Mouse (Mus musculus) cerebellum, postnatal 14 days (tissue): Measurements from ENCODE around the gene Gm38431.
A peak's percentile ranks its signal among the peaks of the same experiment; 100 is the strongest.
"Not testable (repeated sequence)": the region's sequence is repeated elsewhere in the genome, so short reads cannot be mapped to it uniquely, and the experiment has no call there.

Experiments used
- DNase-seq, 2 experiments: peaks; one replicate each; pipeline ENCODE4 v3.0.0; 2021; ENCODE audit warnings: mixed read lengths in 2 of 2

Gm38431 gene

DNA sequence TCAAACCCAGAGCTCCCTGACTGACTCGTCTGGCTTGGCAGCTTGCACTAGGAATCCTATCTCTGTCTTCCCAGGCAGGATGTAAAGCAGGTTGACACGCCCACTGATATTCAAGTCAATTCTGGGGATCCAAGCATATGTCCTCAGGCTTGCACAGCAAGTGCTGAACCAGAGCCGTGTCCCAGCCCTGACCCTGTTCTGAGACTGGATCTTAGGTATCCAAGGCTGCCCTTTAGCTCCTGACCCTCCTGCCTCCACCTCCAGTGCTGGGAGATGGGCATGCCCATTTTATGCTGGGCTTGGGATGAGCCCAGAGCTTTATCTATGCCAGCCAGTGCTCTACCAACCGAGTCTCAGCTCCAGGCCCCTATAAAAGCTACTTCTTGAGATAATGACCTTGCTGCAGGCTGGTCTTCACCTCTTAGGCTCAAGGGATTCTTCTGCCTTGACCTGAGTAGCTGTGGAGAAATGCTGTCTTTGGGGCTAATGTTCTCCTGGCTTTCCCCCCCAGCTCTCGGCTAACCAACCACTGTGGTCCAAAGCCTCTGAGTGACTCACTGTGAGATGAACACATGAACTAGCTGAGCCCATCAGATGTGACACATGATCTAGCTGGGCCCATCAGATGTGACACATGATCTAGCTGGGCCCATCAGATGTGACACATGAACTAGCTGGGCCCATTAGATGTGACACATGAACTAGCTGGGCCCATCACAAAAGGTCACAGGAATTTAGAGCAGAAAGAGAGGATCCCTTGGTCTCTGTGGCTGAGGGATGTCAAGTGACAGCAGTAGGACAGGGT, 14.2 kb upstream of the Gm38431 start:
- DNase-seq = no peak

DNA sequence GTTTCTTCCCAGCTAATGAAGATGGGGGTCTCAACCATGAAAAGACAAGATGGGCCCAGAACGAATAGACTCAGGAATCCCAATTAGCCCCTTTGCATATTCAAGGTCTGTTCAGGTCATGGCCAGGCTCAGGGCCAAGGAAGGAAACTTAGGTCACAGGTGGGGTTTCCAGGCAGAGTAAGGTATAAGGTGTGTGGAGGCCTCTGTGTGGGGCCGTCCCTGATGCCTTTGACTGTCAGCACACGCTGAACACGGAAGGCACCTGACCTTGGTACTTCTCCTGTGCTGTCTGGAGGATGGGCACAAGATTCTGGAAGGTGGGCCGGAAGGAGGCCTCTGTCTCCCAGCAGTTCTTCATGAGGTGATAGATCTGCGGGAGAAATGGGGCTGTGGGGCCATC, 13.0 kb upstream of the Gm38431 start:
- DNase-seq = no peak

DNA sequence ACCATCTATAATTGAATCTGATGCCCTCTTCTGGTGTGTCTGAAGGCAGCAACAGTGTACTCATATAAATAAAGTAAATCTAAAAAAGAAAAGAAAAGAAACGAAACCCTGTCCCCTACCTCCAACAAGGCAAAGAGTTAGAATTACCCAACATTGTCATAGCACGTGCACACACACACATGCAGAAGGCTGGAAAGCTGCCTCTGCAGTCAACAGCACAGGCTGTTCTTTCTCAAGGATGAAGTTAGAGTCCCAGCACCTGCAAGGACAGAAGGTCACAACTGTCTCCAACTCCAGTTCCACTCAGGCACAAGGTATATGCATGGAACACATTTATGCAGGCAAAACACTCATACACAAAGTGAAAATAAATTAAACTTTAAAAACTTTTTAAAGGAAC, 10.3 kb upstream of the Gm38431 start:
- no peak for DNase-seq

DNA sequence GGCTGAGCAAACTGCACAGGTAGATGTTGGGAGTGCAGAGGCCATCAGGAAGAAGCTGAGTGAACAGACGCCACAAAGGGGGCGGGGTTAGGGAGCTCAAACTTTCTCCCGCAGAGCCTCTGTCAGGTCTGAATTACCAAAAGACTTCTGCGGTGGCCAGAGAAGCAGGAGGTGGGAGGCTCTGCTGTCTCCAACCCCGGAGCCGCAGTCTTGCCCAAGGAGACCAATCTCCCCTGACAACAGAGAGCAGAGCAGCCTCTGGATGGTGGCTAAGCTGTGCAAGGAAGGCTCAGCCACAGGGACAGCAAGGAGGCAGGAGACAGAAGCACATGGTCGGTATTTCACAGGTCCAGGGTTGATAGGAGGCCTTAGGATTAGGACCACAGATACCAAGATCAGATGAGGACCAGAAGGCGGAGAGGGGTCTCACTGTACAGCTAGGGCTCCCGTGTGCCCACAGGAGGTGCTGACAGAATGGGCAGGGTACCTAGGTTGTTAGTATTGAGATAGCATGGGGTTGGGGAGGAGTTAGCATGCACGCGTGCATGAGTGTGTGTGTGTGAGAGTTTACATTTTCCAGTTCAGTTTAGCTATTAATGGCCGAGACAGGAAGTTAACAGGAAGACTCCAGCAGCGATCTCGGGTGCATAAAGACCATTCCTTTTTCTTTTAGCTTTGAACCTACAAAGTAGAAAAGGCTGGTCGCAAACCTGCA, 8.8 kb upstream of the Gm38431 start:
- DNase-seq = no peak

DNA sequence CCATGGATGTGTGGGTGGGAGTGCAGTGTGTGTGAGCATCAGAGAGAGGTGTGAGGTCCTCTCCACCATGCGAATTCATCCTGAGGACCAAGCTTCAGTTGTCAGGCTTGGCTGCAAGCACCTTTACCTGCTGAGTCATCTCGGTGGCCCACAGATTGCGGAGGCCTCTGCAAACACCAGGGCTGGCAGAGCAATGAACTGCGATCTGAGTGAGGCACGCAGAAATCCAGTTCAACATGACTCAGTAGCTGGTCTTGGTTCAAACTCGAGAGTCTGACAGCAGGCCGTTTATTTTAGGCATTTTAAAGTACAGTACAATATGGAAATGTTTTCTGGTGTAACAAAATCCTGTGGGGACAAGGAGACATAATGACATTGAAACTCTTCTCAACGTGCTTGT, 6.0 kb upstream of the Gm38431 start:
- DNase-seq = no peak

DNA sequence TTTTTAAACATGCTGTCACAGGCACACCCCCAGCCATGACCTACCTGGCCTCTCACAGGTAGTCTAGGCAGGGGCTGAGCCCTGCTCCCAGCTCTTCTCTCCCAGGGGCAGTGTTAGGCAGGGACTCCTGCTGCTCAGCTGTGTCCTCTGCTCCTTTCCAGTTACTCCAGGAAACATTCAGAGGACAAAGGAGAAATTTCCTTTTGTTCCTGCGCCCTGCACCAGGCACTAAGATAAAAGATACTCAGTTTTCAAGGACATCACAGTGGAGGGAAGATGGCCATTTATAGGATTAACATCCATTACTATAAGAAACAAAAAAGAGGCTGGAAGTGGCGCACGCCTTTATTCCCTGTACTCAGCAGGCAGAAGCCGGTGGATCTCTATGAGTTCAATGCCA, 4.2 kb upstream of the Gm38431 start:
- no peak for DNase-seq

DNA sequence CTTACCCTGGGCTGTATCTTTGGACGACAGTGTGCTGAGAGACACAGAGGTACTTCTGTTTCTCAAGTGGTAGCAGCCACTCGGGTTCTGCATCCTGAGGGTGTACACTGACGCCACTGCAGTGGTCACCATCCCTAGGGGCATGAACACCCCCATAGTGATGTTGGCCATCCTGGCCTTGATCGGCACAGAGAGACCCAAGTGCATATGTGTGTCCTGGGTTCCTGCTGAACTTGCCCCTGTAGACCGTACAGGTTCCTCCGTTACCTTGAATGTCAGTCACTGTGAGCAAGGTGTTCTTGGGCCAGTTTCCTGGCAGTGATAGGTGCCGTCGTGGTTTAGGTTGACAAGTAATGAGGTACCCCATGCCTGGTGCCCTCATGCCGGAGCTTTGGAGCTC, 1.6 kb upstream of the Gm38431 start:
- no peak for DNase-seq

DNA sequence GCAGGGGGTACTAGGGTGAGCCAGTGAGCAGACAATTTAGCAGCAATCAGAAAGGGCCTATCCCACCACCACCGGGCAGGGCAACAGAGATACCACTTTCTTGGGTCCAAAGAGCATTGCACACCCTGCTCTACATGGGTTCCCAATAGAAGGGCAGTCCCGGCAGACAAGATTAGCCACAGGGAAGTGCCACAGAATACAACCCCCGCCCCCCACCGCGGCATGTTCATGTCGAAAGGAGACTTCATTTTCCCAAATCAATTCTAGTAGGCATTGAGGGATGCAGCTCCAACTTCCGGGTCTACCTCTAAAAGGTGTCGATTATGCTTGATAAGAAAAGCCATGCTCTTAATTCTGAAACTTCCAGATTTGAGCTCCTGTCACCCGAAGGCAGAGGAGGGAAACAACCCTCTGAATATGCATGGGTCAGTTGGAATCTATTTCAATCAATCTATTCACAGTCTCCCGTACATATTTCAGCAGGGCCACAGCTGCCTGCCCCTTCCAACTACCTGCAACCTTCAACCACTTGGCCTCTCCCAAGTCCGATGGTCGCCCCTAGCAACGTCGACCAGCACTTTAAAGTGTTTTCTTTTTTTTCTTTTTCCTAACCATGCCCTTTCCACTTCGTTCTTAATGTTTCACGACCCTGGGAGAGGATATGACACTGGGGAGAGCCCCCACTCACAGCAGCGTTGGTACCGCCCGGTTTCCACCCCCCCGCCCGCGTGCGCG, 658 bp downstream of the Gm38431 start:
- peak in 1 of 2 experiments; percentile 18 for DNase-seq

DNA sequence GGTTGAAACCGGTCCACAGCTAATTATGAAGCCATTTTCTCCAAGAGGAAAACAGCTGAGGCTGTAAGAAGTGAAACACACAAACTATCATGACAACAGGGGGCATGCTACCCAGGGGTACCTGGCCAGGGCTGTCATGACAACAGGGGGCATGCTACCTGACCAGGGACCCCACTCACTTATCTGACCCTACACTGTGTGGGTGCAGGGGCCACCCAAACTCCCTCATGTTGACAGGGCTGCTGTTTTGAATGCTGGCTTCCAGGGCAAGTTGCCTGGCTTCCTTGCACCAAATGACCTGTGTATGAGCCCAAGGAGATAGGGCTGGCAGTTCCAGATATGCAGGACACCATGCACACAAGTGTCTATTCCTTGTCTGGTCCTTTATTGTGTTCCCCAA, 1.3 kb downstream of the Gm38431 start:
- no peak for DNase-seq

DNA sequence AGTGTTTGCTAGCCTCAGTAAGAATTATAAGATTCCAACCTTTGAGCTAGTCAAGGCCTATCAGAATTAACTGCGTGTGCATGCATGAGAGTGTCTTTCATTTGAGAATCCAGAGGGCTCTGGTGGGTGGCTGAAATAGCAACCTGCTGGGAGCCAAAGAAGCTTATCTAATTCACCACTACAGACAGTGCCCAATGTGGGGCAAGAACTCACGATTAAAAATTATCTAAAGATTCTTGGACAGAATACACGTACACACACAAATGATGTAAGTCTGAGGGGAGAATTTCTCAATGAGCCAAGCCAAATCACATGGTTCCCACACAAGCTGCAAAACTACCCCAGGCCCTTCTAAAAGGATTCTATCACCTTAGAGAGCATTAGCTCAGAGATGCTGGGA, 8.5 kb downstream of the Gm38431 start:
- no peak for DNase-seq

DNA sequence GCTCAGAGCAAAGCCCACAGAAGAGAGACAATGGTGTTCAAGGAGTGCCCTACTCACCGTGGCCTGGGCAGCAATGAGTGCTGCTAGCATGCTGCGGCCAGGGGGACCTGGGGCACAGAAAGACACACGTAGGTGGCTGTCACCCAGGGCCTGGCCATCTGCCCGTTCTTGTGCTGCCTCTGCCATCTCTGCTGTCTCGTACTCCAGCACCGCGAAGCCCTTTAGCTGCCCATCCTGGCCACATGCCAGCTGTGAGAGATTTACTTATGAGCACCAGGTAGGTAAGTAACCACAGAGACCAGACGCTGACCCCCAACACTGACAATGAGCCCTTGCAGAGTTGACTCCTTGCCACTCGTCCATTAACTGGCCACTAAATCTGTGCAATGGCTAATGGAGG, 10.7 kb downstream of the Gm38431 start:
- DNase-seq = peak; percentile 27 to 44

DNA sequence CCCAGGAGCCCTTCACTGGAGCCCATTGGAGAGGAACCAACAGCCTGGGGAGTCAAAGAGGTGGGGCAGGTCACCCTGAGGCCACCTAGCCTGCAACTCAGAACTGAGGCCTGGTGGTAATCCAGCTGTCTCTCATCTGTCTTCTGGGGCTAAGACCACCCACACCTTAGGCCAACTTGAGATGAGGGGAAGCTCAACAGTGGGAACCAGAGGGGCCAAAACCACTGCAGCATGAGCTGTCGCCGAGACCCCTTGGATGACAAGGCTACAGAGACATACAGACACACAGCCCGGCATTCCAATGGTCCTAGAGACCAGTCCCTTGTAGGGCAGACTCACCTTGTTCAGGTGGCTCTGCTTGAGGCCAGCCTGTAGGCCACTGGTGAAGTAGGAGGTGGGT, 16.2 kb downstream of the Gm38431 start:
- DNase-seq = no peak

DNA sequence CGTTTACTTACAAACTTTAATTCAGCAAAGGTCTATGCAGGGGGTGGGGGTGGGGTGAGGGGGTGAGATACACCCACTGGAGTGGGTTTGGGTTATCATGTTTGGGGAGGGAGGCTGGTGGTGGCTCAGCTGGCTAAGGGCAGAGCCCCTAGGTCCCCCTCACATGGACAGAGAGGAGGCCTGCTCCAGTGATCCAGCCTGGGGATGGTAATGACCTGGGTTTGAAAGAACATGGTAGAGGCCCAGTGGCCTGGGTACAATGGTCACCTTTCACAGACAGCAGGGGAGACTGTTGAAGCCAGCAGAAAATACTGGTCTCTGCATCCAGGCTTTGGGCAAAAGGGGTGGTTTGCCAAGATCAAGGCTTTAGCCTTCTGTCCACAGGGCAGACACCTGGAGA, 17.6 kb downstream of the Gm38431 start:
- peak in 1 of 2 experiments; percentile 20 for DNase-seq

DNA sequence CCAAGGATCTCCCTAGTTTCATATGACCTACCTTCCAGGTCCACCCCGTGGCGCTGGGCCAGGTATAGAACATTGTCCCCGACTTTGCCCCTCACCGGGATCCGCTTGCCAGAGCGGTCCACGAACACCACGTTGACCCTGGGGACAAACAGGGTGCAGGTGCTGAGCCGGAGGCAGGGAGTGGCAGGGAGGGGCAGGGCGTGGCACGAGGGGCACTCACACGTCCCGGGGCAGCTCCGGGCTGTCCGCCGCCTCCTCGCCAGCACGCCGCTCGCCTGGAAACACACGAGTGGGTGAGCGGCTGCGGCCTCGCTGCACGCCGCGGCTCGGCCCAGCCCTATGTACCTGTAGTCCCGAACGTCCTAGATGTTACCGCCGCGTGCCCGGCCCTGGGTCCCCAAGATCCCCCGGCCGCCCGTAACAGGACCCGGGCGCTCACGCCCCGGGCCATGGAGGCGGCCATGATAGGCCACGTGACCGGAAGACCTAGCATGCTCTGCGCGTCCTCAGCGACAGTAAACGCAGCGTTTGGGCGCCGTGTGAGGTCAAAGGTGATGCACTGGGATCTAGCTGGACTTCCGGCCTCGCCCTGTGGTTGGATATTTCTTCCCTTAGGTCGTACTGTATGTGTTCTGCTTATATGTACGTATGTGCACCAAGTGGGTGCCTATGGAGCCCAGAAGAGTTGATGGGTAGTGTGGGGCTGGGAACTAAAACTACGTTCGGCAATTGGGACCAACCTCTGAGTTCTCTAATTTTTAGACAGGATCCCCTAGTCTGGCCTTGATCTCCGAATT, 18.6 kb downstream of the Gm38431 start, which contains the start of the genes Gm49373 and Fdx1l:
Gm49373 (minus strand) TSS at position 53 of the 797 bp plus-strand sequence.
Fdx1l (minus strand) TSS at position 571 of the 797 bp plus-strand sequence.
- DNase-seq = peak; percentile 91 to 93

DNA sequence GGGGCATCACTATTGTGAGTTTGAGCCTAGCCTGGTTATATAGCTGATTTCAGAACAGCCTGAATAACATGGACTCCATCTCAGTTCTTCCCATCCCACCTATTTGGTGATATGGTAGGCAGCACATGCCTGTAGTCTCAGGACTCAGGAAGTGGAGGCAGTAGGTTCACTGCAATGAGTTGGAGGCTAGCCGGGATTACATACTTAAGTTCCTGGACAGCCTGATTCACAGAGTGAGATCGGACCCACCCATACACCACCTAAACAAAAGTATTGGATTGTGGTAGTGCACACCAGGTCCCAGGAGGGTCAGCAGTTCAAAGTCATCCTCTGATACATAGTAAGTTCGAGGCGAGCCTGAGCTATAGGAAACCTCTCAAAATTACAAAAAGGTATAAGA, 19.2 kb downstream of the Gm38431 start:
- no peak for DNase-seq

DNA sequence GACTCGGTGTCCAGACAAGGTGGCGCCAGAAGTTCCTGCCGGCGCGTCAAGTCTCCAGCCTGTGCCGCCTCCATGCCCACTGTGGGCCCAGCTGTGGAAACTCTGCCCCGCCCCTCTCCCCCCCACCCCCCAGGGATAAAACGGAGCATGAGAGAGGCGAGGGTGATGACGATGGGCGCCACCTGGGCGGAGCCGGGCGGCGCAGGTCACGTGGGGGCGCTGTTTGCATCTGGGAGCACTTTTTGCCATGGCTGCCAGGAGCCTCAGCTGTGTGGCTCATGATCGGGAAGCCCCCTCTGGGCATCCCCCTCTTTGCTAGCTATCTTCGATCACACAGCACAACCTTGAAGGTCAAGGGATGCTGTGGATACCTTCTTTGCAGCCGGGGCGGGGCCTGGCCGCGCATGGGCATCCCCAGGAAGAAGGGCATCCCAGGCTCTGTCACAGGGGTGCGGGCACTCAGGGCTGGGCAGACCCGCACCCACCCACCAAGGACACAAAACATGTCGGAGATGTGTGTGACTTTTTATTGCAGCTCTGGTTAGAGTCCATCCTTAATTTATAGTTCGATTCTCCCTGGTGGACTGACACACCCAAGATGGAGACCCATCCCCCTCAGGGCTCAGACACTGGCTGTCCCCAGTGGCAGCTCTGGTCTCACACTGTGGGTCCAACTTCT, 24.7 kb downstream of the Gm38431 start, which contains the start of gene Zglp1:
Zglp1 (minus strand) TSS at position 88 of the 679 bp plus-strand sequence.
- no peak for DNase-seq

DNA sequence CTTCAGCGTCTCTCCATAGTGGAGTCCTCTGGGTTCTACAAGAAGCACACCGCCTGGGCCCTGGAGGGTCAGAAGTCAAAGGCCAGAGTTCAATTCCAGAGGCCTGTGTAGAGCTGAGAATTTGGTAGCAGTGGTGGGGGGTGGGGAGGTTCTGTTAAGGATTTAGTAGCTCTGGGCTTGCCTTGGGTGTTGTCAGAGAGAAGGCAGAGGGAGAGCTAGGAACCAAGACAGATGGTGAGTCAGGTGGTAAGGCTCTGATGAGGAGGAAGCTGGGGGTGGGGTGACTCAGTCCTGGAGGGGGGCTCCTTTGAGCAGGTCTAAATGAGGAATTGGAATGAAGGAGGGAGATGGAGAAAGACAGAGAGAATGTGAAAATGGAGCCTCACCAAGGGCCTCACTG, 28.9 kb downstream of the Gm38431 start:
- no peak for DNase-seq

DNA sequence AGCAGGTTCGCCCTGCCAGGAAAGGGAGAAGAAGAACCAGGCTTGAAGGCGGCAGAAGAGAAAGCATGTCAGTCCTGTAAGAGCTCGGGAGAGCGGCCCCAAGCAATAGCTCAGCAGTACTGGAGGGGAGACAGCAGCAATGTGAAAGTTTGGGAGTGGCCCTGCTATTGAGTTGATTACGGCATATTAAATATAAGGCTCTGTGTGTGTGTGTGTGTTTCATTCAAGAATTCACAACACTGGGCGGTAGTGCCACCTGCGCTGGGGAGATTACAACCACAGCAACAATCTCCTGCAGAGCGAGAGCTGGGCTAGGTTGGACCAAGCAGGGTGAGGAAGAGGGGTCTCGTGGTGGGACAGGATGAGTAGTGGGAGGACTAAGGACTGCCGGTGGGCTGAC, 40.2 kb downstream of the Gm38431 start:
- DNase-seq = no peak

DNA sequence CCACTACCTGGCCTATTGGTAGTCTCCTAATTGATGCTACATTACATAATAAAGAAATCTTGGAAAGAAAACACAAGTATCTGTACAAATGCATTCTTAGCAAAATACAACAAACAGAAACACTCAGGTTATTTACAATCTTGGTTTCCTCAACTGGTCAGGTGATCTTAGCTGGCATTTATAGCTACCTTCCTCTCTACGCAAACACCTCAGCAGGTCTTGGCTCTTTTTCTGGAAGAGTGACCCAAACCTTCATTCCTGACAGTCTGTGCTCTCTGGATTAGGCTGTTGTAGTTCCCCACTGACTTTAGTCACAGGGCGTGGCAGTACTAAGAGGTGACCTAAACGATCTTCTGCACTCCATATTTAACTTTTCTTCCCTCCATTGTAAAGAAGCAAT, 46.6 kb downstream of the Gm38431 start:
- DNase-seq = no peak

DNA sequence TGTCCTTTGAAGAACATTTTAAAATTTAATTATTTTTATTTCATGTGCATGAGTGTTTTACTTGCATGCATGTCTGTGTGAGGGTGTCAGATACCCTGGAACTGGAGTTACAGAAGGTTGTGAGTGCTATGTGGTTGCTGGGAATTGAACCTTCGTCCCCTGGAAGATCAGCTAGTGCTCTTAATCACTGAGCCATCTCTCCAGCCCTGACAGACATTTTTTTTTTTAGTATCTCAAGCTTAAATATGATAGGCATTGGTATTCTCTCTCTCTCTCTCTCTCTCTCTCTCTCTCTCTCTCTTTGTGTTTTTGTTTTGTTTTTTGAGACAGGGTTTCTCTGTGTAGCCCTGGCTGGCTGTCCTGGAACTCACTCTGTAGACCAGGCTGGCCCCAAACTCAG, 47.0 kb downstream of the Gm38431 start:
- not testable (repeated sequence) for DNase-seq

DNA sequence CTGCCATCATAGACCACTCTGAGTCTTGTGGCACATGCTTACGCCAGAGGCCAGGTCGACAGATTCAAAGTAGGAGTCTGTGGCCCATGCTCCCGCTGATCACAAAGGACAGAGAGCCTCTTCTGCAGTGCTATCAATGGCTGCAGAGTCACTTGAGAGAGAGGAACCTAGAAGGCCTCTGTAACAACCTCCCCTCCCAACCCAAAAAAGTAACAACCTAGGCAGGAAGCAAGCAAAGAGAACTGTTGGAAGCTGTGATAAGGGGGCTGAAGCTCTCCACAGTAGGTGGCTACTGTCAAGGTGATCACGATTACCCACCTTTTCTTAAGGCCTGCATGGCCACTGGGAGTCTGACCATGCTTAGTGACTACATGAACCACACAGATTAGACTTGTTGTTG, 48.2 kb downstream of the Gm38431 start:
- no peak for DNase-seq

DNA sequence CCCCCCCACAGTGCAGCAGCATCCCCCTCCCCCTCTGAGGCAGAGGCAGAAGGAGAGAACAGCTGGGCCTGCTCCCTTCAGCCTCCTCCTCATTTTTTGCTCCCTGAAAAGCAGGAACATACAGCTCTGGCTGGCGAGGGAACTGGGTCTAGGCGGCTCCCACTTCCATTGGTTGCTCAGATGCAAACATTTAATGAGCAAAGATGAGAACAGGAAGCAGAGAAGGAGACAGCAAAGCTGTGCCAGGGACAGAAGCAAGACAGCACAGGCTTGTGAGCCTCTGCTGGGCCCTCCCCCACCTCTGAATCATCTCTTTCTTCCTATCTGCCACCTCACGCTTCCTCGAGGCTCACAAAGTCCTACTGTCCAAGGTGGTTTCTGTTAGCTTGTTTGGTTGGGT, 50.5 kb downstream of the Gm38431 start:
- DNase-seq = no peak
